Mouse (Mus musculus): ENCODE results near the gene Ccndbp1. TPM values are rescaled to one million over a fixed set of nuclear protein-coding genes. Genes with fewer than 3 reads are reported as not detected.
"Not testable (repeated sequence)": the region's sequence is repeated elsewhere in the genome, so short reads cannot be mapped to it uniquely, and the experiment has no call there.

Gene Ccndbp1
- polyA plus RNA-seq, 1 experiment from 2014 or later: 32.3 TPM

DNA sequence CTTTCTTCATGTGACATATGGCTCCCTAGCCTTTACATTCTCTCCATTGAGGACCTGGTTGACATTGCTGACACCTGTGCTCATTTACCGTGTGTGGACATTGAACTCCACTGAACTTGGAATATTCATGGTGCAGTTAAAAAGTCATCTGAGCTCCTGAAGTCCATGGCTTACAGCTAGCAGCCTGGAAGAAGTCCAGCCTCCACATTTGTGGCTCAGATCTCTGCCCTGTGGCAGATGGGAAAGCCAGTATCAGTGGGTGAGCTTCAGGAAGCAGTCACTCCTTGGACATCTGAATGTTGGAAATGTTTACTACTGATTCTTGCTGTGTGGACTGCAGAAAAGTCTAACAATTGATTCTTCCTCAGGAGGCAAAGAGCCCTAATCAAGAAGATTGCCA is 1.2 kb upstream of the Ccndbp1 start:
- H3K27ac ChIP-seq: no peak overlapping the region
- H3K4me1 ChIP-seq: peaks cover 17% of the 10 kb centered on the region
- no peak overlapping the region for H3K4me3 ChIP-seq
- no peaks in the 10 kb centered on the region for H3K9me3 ChIP-seq
- peaks cover 3% of the 10 kb centered on the region; the same call in 1 of the 2 replicates for H3K36me3 ChIP-seq (replicated peaks)
- no peaks in the 10 kb centered on the region for H3K27me3 ChIP-seq (ENCODE audit: poor library complexity, severe bottlenecking)
- no peak for DNase-seq (ENCODE audit: extremely low spot score, low spot score)
- 89% methylated on average over 1 of the region's 1 CpGs for WGBS

- H3K36me3 ChIP-seq (replicated peaks): peaks cover 11% of the 10 kb centered on the region
- H3K27ac ChIP-seq: peak overlapping the region; percentile 79
- no peak for DNase-seq (ENCODE audit: extremely low spot score, low spot score)
- no peaks in the 10 kb centered on the region for H3K9me3 ChIP-seq
- WGBS: 1% methylated on average over 12 of the region's 12 CpGs
- no peaks in the 10 kb centered on the region for H3K27me3 ChIP-seq (ENCODE audit: poor library complexity, severe bottlenecking)
- peak overlapping the region; percentile 66 for H3K4me3 ChIP-seq
- H3K4me1 ChIP-seq: peaks cover 17% of the 10 kb centered on the region
These were observed 433 bp downstream of the Ccndbp1 start for GRCm38 (mm10) chr2:121008664-121009007.

DNA sequence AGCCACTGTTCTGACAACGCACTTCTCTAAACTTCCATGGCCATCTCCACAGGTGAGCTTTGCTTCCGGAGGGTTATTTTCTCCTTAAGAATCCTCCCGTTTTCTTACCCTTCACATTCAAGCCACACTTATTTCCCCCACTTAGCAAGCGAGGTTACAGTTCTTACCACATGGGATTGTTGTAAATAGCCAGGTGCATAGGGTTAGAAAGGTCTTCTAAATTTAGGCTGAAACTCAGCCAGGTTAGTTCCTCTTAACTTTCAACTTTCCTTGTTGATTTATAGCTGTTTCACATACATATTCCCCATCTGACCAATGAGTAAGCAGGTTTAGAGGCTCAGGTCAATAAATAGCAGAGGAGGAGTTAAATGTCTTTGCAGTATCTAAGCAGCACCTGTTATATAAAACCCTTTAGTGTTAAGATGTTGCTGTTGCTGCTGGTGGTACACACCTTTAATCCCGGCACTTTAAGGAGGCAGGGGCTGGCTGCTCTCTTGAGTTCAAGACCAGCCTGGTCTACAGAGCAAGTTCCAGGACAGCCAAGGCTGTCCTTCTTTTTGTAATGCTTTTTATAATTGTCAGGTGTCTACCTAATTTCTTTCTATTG is 971 bp downstream of the Ccndbp1 start:
- WGBS: 28% methylated on average over 5 of the region's 5 CpGs
- no peaks in the 10 kb centered on the region for H3K27me3 ChIP-seq (ENCODE audit: poor library complexity, severe bottlenecking)
- peaks cover 12% of the 10 kb centered on the region for H3K36me3 ChIP-seq (replicated peaks)
- H3K9me3 ChIP-seq: no peaks in the 10 kb centered on the region
- no peak overlapping the region for H3K27ac ChIP-seq
- H3K4me1 ChIP-seq: peaks cover 17% of the 10 kb centered on the region
- no peak for DNase-seq (ENCODE audit: extremely low spot score, low spot score)
- H3K4me3 ChIP-seq: peak overlapping the region; percentile 66

- peaks cover 16% of the 10 kb centered on the region for H3K4me1 ChIP-seq
- no peak overlapping the region for H3K27ac ChIP-seq
- no peak overlapping the region for H3K4me3 ChIP-seq
- no peaks in the 10 kb centered on the region for H3K27me3 ChIP-seq (ENCODE audit: poor library complexity, severe bottlenecking)
- peaks cover 26% of the 10 kb centered on the region for H3K36me3 ChIP-seq (replicated peaks)
- H3K9me3 ChIP-seq: no peaks in the 10 kb centered on the region
- DNase-seq (ENCODE audit: extremely low spot score, low spot score): no peak
- 93% methylated on average over 9 of the region's 9 CpGs for WGBS
These were observed 4.5 kb downstream of the Ccndbp1 start for GRCm38 (mm10) chr2:121012676-121013075.

- H3K27me3 ChIP-seq (ENCODE audit: poor library complexity, severe bottlenecking): no peaks in the 10 kb centered on the region
- H3K27ac ChIP-seq: no peak overlapping the region
- H3K9me3 ChIP-seq: no peaks in the 10 kb centered on the region
- DNase-seq (ENCODE audit: extremely low spot score, low spot score): no peak
- WGBS: 82% methylated on average over 2 of the region's 2 CpGs
- H3K4me3 ChIP-seq: no peak overlapping the region
- H3K4me1 ChIP-seq: no peaks in the 10 kb centered on the region
- H3K36me3 ChIP-seq (replicated peaks): peaks cover 31% of the 10 kb centered on the region
These were observed 7.3 kb downstream of the Ccndbp1 start for GRCm38 (mm10) chr2:121015507-121015906.

DNA sequence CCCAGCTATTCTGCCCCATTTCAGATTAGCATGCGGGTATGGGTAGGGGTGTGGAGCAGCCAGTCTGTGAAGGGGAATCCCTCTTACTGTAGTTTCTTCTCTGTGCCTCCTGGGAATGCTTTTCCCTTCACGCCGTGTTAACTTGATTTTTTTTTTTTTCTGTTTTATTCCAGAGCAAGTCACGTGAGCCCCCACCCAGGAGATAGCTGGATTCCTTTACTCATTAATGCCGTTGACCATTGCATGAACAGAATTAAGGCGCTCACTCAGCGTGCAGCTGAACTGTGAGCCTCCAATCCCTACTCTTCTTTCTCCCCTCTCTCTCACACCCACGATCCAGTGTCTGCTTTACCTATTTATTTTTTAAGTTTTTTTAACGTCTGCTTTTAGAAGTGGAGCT is 8.0 kb downstream of the Ccndbp1 start:
- Histone ChIP-seq H3K9me3 (no peaks in the 10 kb centered on the region), H3K4me3 (no peak overlapping the region), H3K4me1 (no peaks in the 10 kb centered on the region), H3K27me3 (ENCODE audit: poor library complexity, severe bottlenecking) (no peaks in the 10 kb centered on the region), H3K27ac (no peak overlapping the region), H3K36me3 (replicated peaks) (peaks cover 31% of the 10 kb centered on the region)
- no peak for DNase-seq (ENCODE audit: extremely low spot score, low spot score)
- 90% methylated on average over 9 of the region's 9 CpGs for WGBS

DNA sequence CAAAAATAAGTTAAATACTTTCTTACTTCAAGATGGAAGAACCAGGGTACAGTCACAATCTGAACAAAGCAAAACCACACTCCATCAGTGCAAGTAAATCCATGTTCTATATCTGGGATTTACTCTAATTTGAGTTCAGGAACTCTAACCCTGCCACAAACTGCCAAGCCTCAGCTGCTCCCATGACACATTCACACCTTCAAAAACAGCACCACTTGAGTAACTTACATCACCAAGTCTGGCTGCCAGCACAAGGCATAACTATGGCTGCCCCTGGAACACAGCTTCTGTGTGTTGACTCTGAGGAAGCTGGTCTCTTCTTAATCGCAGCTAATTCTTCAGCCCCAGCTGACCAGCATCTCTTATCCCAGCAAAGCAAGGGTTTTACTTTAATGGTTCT is 8.9 kb downstream of the Ccndbp1 start:
- no peak for DNase-seq (ENCODE audit: extremely low spot score, low spot score)

DNA sequence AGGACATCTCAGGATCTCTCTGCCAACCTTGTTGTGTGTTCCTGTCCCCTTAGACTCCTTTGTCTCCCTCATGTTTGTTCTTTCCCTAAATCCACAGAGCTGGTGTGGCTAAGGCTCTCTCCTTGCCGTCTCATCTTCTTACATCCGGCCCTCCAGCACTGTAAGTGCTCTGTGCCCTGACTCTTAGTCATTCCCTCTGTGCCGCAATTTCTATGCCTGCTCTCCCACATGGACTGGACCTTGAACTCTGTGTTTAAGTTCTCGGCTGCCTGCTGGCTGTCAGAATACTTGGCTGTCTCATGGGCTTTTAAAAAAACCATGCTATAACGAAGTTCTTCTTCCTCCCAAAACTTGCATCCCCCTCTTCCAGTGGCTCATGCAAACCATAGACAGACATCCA is 14.7 kb downstream of the Ccndbp1 start:
- WGBS: 83% methylated on average over 5 of the region's 5 CpGs
- no peak overlapping the region for H3K4me3 ChIP-seq
- no peak overlapping the region for H3K27ac ChIP-seq
- H3K9me3 ChIP-seq: no peaks in the 10 kb centered on the region
- no peaks in the 10 kb centered on the region for H3K4me1 ChIP-seq
- H3K27me3 ChIP-seq (ENCODE audit: poor library complexity, severe bottlenecking): no peaks in the 10 kb centered on the region
- no peak for DNase-seq (ENCODE audit: extremely low spot score, low spot score)
- H3K36me3 ChIP-seq (replicated peaks): peaks cover 2% of the 10 kb centered on the region

More for the DNA sequence above, 8.9 kb downstream of the Ccndbp1 start:
- H3K4me1 ChIP-seq: no peaks in the 10 kb centered on the region
- no peaks in the 10 kb centered on the region for H3K27me3 ChIP-seq (ENCODE audit: poor library complexity, severe bottlenecking)
- H3K4me3 ChIP-seq: no peak overlapping the region
- 95% methylated on average over 1 of the region's 1 CpGs for WGBS
- H3K36me3 ChIP-seq (replicated peaks): peaks cover 28% of the 10 kb centered on the region
- no peaks in the 10 kb centered on the region for H3K9me3 ChIP-seq
- H3K27ac ChIP-seq: no peak overlapping the region

GRCm38 (mm10) chr2:121036733-121037341 is 28.6 kb downstream of the Ccndbp1 start, which contains the start of gene Epb42:
Gene Epb42 (minus strand): TSS chr2:121037072.
- H3K27ac ChIP-seq: peak within 1 kb of the TSS; percentile 7; the same call in 1 of the 2 replicates
- no peaks in the 10 kb centered on the region for H3K9me3 ChIP-seq
- no peaks in the 10 kb centered on the region for H3K36me3 ChIP-seq (replicated peaks)
- peak within 1 kb of the TSS; percentile 16; the same call in 1 of the 2 replicates for H3K4me3 ChIP-seq
- WGBS: 75% methylated on average over 5 of the region's 5 CpGs
- H3K27me3 ChIP-seq (ENCODE audit: poor library complexity, severe bottlenecking): no peaks in the 10 kb centered on the region
- DNase-seq (ENCODE audit: extremely low spot score, low spot score): no peak
- no peaks in the 10 kb centered on the region for H3K4me1 ChIP-seq

GRCm38 (mm10) chr2:121038851-121039250 is 30.6 kb downstream of the Ccndbp1 start:
- H3K36me3 ChIP-seq (replicated peaks); H3K9me3 ChIP-seq; H3K27ac ChIP-seq: not testable (repeated sequence)

GRCm38 (mm10) chr2:121039382-121039781 is 31.2 kb downstream of the Ccndbp1 start:
- no peaks in the 10 kb centered on the region for H3K4me1 ChIP-seq
- no peak for DNase-seq (ENCODE audit: extremely low spot score, low spot score)
- H3K27me3 ChIP-seq (ENCODE audit: poor library complexity, severe bottlenecking): no peaks in the 10 kb centered on the region
- no peaks in the 10 kb centered on the region for H3K9me3 ChIP-seq
- no peak overlapping the region for H3K4me3 ChIP-seq
- H3K36me3 ChIP-seq (replicated peaks): no peaks in the 10 kb centered on the region
- WGBS: 92% methylated on average over 1 of the region's 1 CpGs
- H3K27ac ChIP-seq: no peak overlapping the region

More at GRCm38 (mm10) chr2:121038851-121039250, 30.6 kb downstream of the Ccndbp1 start:
- DNase-seq (ENCODE audit: extremely low spot score, low spot score); H3K4me1 ChIP-seq; H3K4me3 ChIP-seq; H3K27me3 ChIP-seq (ENCODE audit: poor library complexity, severe bottlenecking): not testable (repeated sequence)
- 74% methylated on average over 1 of the region's 1 CpGs for WGBS

DNA sequence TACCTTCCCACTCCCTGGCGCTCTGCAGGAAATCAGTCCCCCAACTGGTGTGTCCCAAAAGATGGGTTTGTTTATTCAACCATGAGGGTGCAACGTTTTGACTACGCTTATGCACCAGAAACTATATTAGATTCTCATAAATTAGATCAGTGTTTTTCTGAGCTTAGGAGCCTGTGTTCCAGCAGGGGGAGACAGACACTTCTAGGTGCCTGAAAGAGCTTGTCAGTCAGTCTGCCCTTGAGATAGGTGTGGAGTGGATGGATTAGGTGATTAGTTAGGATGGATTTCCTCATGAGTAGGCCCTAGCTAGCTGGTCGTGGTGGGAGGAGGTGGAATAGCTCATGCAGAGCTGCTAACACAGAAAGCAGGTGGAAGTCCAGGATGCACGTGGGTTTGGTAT is 32.9 kb downstream of the Ccndbp1 start:
- Histone ChIP-seq H3K4me3 (no peak overlapping the region), H3K4me1 (peaks cover 6% of the 10 kb centered on the region; the same call in 1 of the 2 replicates), H3K27ac (no peak overlapping the region), H3K36me3 (replicated peaks) (no peaks in the 10 kb centered on the region), H3K9me3 (no peaks in the 10 kb centered on the region), H3K27me3 (ENCODE audit: poor library complexity, severe bottlenecking) (no peaks in the 10 kb centered on the region)
- WGBS: 54% methylated on average over 5 of the region's 5 CpGs
- no peak for DNase-seq (ENCODE audit: extremely low spot score, low spot score)

DNA sequence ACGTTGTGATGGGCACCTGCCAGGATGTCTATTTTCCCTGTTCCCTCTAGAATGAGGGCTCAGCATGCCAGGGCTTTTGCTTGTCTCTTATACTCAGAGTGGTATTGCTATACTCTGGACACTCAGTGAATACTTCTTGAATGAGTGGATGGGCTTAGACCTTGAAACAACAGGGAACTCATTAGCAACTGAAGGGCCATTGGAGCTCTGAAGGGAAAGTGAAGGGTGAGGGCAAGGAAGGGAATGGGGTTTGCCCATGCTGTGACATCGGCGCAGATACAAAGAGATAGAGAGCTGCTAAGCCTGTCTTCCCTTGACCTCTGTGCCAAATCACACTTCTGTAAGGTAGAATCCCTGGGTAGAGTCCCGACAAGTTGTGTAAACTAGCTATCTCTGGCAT is 37.5 kb downstream of the Ccndbp1 start:
- no peak for DNase-seq (ENCODE audit: extremely low spot score, low spot score)
- H3K27ac ChIP-seq: no peak overlapping the region
- H3K27me3 ChIP-seq (ENCODE audit: poor library complexity, severe bottlenecking): no peaks in the 10 kb centered on the region
- H3K9me3 ChIP-seq: no peaks in the 10 kb centered on the region
- no peaks in the 10 kb centered on the region for H3K36me3 ChIP-seq (replicated peaks)
- 74% methylated on average over 4 of the region's 4 CpGs for WGBS
- H3K4me1 ChIP-seq: peaks cover 6% of the 10 kb centered on the region; the same call in 1 of the 2 replicates
- H3K4me3 ChIP-seq: no peak overlapping the region
